Mouse (Mus musculus): ENCODE measurements around the gene Krt16. TPM values are rescaled to one million over a fixed set of nuclear protein-coding genes. Genes with fewer than 3 reads are reported as not detected.

The Krt16 gene
- polyA plus RNA-seq, 1 experiment from 2014 or later: not detected

GRCm38 (mm10) chr11:100281596-100282544 is 33.2 kb upstream of the Krt16 start:
- WGBS: 19% methylated on average over 11 of the region's 11 CpGs
- peak; percentile 19; the same call in 1 of the 2 replicates for ATAC-seq
- H3K27ac ChIP-seq (ENCODE audit: low read length): no peak overlapping the region

DNA sequence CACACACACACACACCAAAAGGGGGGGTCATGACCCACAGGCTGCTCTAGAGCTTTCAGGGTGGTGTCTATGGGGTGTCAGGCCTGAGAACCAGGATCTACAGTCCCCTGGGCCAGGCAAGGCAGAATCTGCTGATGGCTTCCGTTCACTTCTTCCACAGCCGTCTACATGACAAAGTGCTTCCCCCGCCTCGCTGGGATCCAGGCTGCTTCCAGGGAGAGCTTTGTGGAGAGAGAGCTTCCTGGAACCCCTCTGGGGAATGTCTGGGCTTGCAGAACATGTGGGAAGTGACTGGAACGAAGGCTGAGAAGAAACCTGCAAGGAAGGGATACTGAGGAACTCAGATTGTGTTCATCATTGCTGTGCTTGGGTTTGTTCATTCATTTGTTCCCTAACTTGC is 30.1 kb upstream of the Krt16 start:
- Histone ChIP-seq H3K9ac (ENCODE audit: low read depth, low read length) (no peak overlapping the region), H3K36me3 (ENCODE audit: control insufficient read depth, insufficient read depth, low read length) (no peaks in the 10 kb centered on the region), H3K4me3 (ENCODE audit: low read length) (no peak overlapping the region), H3K27me3 (replicated peaks; ENCODE audit: control insufficient read depth, insufficient read depth, low read length) (no peaks in the 10 kb centered on the region), H3K27ac (ENCODE audit: low read length) (no peak overlapping the region), H3K9me3 (ENCODE audit: control insufficient read depth, low read length) (no peaks in the 10 kb centered on the region), H3K4me2 (ENCODE audit: low read depth, low read length) (no peak overlapping the region), H3K4me1 (ENCODE audit: control insufficient read depth, insufficient read depth, low read length) (no peaks in the 10 kb centered on the region)
- WGBS: 49% methylated on average over 5 of the region's 5 CpGs
- no peak for ATAC-seq

More at GRCm38 (mm10) chr11:100281596-100282544, 33.2 kb upstream of the Krt16 start:
- Histone ChIP-seq H3K9ac (ENCODE audit: low read depth, low read length) (no peak overlapping the region), H3K9me3 (ENCODE audit: control insufficient read depth, low read length) (no peaks in the 10 kb centered on the region), H3K27me3 (replicated peaks; ENCODE audit: control insufficient read depth, insufficient read depth, low read length) (no peaks in the 10 kb centered on the region), H3K4me2 (ENCODE audit: low read depth, low read length) (no peak overlapping the region), H3K4me3 (ENCODE audit: low read length) (no peak overlapping the region), H3K36me3 (ENCODE audit: control insufficient read depth, insufficient read depth, low read length) (no peaks in the 10 kb centered on the region), H3K4me1 (ENCODE audit: control insufficient read depth, insufficient read depth, low read length) (peaks cover 20% of the 10 kb centered on the region)

- Histone ChIP-seq H3K36me3 (ENCODE audit: control insufficient read depth, insufficient read depth, low read length) (no peaks in the 10 kb centered on the region), H3K4me2 (ENCODE audit: low read depth, low read length) (no peak overlapping the region), H3K27ac (ENCODE audit: low read length) (no peak overlapping the region), H3K9me3 (ENCODE audit: control insufficient read depth, low read length) (no peaks in the 10 kb centered on the region), H3K4me3 (ENCODE audit: low read length) (no peak overlapping the region), H3K9ac (ENCODE audit: low read depth, low read length) (no peak overlapping the region), H3K4me1 (ENCODE audit: control insufficient read depth, insufficient read depth, low read length) (no peaks in the 10 kb centered on the region), H3K27me3 (replicated peaks; ENCODE audit: control insufficient read depth, insufficient read depth, low read length) (no peaks in the 10 kb centered on the region)
- ATAC-seq: no peak
- WGBS: 62% methylated on average over 15 of the region's 15 CpGs
Observed at GRCm38 (mm10) chr11:100277726-100278480, 29.2 kb upstream of the Krt16 start.

DNA sequence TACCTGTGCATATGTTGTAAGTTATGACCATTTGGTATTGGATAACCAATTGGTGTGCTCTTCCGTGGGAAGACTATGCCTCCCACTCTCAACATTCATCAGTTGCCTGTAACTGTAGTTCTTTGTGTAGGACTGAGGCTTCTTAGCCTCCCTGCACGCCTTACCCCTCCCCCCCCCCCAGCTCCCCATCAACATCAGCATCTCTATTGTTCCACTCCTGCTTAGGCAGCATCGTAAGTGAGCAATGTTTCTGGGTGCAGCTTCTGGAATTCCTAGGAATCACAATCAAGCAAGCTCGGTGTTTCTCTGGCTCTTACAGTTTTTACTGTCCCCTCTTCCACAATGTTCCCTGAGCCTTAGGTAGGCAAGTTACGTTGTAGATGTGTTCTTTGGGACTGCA is 26.8 kb upstream of the Krt16 start:
- Histone ChIP-seq H3K27me3 (replicated peaks; ENCODE audit: control insufficient read depth, insufficient read depth, low read length) (no peaks in the 10 kb centered on the region), H3K36me3 (ENCODE audit: control insufficient read depth, insufficient read depth, low read length) (no peaks in the 10 kb centered on the region), H3K9ac (ENCODE audit: low read depth, low read length) (no peak overlapping the region), H3K4me2 (ENCODE audit: low read depth, low read length) (no peak overlapping the region), H3K4me1 (ENCODE audit: control insufficient read depth, insufficient read depth, low read length) (no peaks in the 10 kb centered on the region), H3K27ac (ENCODE audit: low read length) (no peak overlapping the region), H3K9me3 (ENCODE audit: control insufficient read depth, low read length) (no peaks in the 10 kb centered on the region), H3K4me3 (ENCODE audit: low read length) (no peak overlapping the region)
- 64% methylated on average over 5 of the region's 5 CpGs for WGBS
- no peak for ATAC-seq

GRCm38 (mm10) chr11:100274719-100275118 is 26.0 kb upstream of the Krt16 start:
- no peaks in the 10 kb centered on the region for H3K36me3 ChIP-seq (ENCODE audit: control insufficient read depth, insufficient read depth, low read length)
- H3K27me3 ChIP-seq (replicated peaks; ENCODE audit: control insufficient read depth, insufficient read depth, low read length): no peaks in the 10 kb centered on the region
- no peak overlapping the region for H3K4me3 ChIP-seq (ENCODE audit: low read length)
- 50% methylated on average over 7 of the region's 7 CpGs for WGBS
- ATAC-seq: no peak
- H3K27ac ChIP-seq (ENCODE audit: low read length): no peak overlapping the region
- H3K4me2 ChIP-seq (ENCODE audit: low read depth, low read length): no peak overlapping the region
- no peak overlapping the region for H3K9ac ChIP-seq (ENCODE audit: low read depth, low read length)
- H3K4me1 ChIP-seq (ENCODE audit: control insufficient read depth, insufficient read depth, low read length): no peaks in the 10 kb centered on the region
- no peaks in the 10 kb centered on the region for H3K9me3 ChIP-seq (ENCODE audit: control insufficient read depth, low read length)

- Histone ChIP-seq H3K27ac (ENCODE audit: low read length) (no peak overlapping the region), H3K4me1 (ENCODE audit: control insufficient read depth, insufficient read depth, low read length) (no peaks in the 10 kb centered on the region), H3K36me3 (ENCODE audit: control insufficient read depth, insufficient read depth, low read length) (no peaks in the 10 kb centered on the region), H3K4me3 (ENCODE audit: low read length) (no peak overlapping the region), H3K9me3 (ENCODE audit: control insufficient read depth, low read length) (no peaks in the 10 kb centered on the region), H3K9ac (ENCODE audit: low read depth, low read length) (no peak overlapping the region), H3K27me3 (replicated peaks; ENCODE audit: control insufficient read depth, insufficient read depth, low read length) (no peaks in the 10 kb centered on the region), H3K4me2 (ENCODE audit: low read depth, low read length) (no peak overlapping the region)
- ATAC-seq: no peak
- WGBS: 84% methylated on average over 1 of the region's 1 CpGs
Observed at GRCm38 (mm10) chr11:100271878-100272277, 23.2 kb upstream of the Krt16 start.

- Histone ChIP-seq H3K27ac (ENCODE audit: low read length) (no peak within 1 kb of the TSS), H3K4me1 (ENCODE audit: control insufficient read depth, insufficient read depth, low read length) (no peaks in the 10 kb centered on the region), H3K9ac (ENCODE audit: low read depth, low read length) (no peak within 1 kb of the TSS), H3K36me3 (ENCODE audit: control insufficient read depth, insufficient read depth, low read length) (no peaks in the 10 kb centered on the region), H3K4me3 (ENCODE audit: low read length) (no peak within 1 kb of the TSS), H3K9me3 (ENCODE audit: control insufficient read depth, low read length) (no peaks in the 10 kb centered on the region), H3K27me3 (replicated peaks; ENCODE audit: control insufficient read depth, insufficient read depth, low read length) (no peaks in the 10 kb centered on the region), H3K4me2 (ENCODE audit: low read depth, low read length) (no peak within 1 kb of the TSS)
- ATAC-seq: no peak
- WGBS: 86% methylated on average over 7 of the region's 7 CpGs
Observed at GRCm38 (mm10) chr11:100269821-100270332, 21.2 kb upstream of the Krt16 start, which contains the start of gene Krt42. Gene Krt42, minus strand, starts transcription at chr11:100269871.

GRCm38 (mm10) chr11:100262058-100262980 is 13.6 kb upstream of the Krt16 start:
- H3K9me3 ChIP-seq (ENCODE audit: control insufficient read depth, low read length): no peaks in the 10 kb centered on the region
- no peak overlapping the region for H3K4me3 ChIP-seq (ENCODE audit: low read length)
- H3K36me3 ChIP-seq (ENCODE audit: control insufficient read depth, insufficient read depth, low read length): no peaks in the 10 kb centered on the region
- ATAC-seq: no peak
- no peaks in the 10 kb centered on the region for H3K4me1 ChIP-seq (ENCODE audit: control insufficient read depth, insufficient read depth, low read length)
- no peak overlapping the region for H3K9ac ChIP-seq (ENCODE audit: low read depth, low read length)
- H3K27ac ChIP-seq (ENCODE audit: low read length): no peak overlapping the region
- no peaks in the 10 kb centered on the region for H3K27me3 ChIP-seq (replicated peaks; ENCODE audit: control insufficient read depth, insufficient read depth, low read length)
- 34% methylated on average over 13 of the region's 13 CpGs for WGBS
- H3K4me2 ChIP-seq (ENCODE audit: low read depth, low read length): no peak overlapping the region

Data from intestine, embryonic 16.5 days (tissue).